ENCODE assay signal across 33 mouse cellular contexts in the genomic region with DNA sequence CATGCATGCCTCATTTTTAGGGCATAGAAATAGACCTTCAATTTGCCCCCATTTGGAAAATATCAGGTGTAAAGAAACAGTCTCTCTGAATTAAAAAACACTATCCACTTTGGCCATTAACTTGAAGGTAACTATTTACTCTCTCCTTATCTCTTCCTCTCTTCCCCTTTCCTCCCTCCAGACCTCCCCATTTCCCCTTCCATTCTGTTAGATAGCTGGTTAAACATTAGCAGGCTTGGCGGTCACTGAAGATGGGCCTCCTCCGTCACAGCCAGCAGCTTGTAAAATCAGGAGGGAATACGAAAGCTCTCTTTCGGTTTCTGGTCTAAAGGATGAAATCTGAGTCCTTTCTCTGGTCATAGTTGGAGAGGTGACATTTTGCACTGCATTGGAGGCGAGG. TPM values are rescaled to one million over a fixed set of nuclear protein-coding genes. Genes with fewer than 3 reads are reported as not detected.
DNase-seq lines count a peak whose midpoint lies in the region; ATAC-seq and TF ChIP-seq lines count a peak whose summit lies in the region.
"Had no signal": no experiment of that assay in that cellular context is flagged by ENCODE, and none has a peak within 500 bp of the region (broad histone marks: within the 10 kb centered on the region; RNA-seq: fewer than 3 reads in every experiment).

No protein-coding gene starts in this region.

- peak; percentile 67 for ATAC-seq in intestine, embryonic 15.5 days
- no peak for ATAC-seq in intestine, postnatal 0 days
- ATAC-seq in intestine, embryonic 16.5 days, result peak; percentile 75
- no peak; the same call in 1 of the 2 replicates for ATAC-seq in liver, embryonic 15.5 days (ENCODE audit: insufficient read depth)
- ATAC-seq: activated CD4-positive, CD25-positive, alpha-beta regulatory T cell, adult 4 months; forebrain, embryonic 15.5 days had no signal

- TF ChIP-seq CTCF in intestine, postnatal 0 days (IDR thresholded peaks at IDR 0.05; ENCODE audit: low read depth), result no peak
- no peak for TF ChIP-seq CTCF in CH12.LX (conservative IDR thresholded peaks at IDR 0.05 in 1 of 2, IDR thresholded peaks at IDR 0.05 in 1 of 2; ENCODE audit: low read depth in 2 of 2, low read length in 2 of 2)

- H3K36me3 ChIP-seq in intestine, embryonic 15.5 days, result no peaks in the 10 kb centered on the region
- H3K36me3 ChIP-seq in intestine, postnatal 0 days (ENCODE audit: control insufficient read depth, insufficient read depth), result no peaks in the 10 kb centered on the region
- H3K36me3 ChIP-seq in CH12.LX (replicated peaks in 1 of 2; ENCODE audit: control insufficient read depth in 1 of 2, insufficient read depth in 1 of 2, low read length in 1 of 2), result no peaks in the 10 kb centered on the region
- no peaks in the 10 kb centered on the region for H3K36me3 ChIP-seq in intestine, embryonic 16.5 days (ENCODE audit: control insufficient read depth, insufficient read depth, low read length)
- H3K36me3 ChIP-seq in liver, embryonic 15.5 days (replicated peaks), result no peaks in the 10 kb centered on the region
- H3K36me3 ChIP-seq: embryonic facial prominence, embryonic 10.5 days; embryonic facial prominence, embryonic 13.5 days; forebrain, embryonic 12.5 days; forebrain, embryonic 15.5 days; G1E; hindbrain, embryonic 15.5 days had no signal

- no peaks in the 10 kb centered on the region for H3K9me3 ChIP-seq in intestine, embryonic 15.5 days
- no peaks in the 10 kb centered on the region for H3K9me3 ChIP-seq in intestine, postnatal 0 days (ENCODE audit: control insufficient read depth)
- H3K9me3 ChIP-seq in CH12.LX (replicated peaks; ENCODE audit: low read length), result peaks cover 6% of the 10 kb centered on the region
- H3K9me3 ChIP-seq in intestine, embryonic 16.5 days (ENCODE audit: control insufficient read depth, low read length), result no peaks in the 10 kb centered on the region
- H3K9me3 ChIP-seq in liver, embryonic 15.5 days (replicated peaks), result no peaks in the 10 kb centered on the region
- H3K9me3 ChIP-seq: embryonic facial prominence, embryonic 10.5 days; embryonic facial prominence, embryonic 13.5 days; forebrain, embryonic 12.5 days; forebrain, embryonic 15.5 days; hindbrain, embryonic 15.5 days had no signal

- 34% methylated on average over 5 of the region's 5 CpGs for WGBS in intestine, embryonic 15.5 days
- 30% methylated on average over 5 of the region's 5 CpGs for WGBS in intestine, postnatal 0 days
- WGBS in intestine, embryonic 16.5 days, result 45% methylated on average over 5 of the region's 5 CpGs
- 18% methylated on average over 5 of the region's 5 CpGs for WGBS in liver, embryonic 15.5 days (ENCODE audit: insufficient replicate concordance)

- dilution Hi-C loops in CH12.LX (cut with MboI; ENCODE audit: extremely low pct_ligation_motif_present, extremely low pct_unique_long_range_greater_than_20kb, low sequenced_read_pairs), result no loop called here

- no peak overlapping the region for H3K4me3 ChIP-seq in intestine, embryonic 15.5 days (replicated peaks)
- H3K4me3 ChIP-seq in intestine, postnatal 0 days (ENCODE audit: low read depth, low read length), result no peak overlapping the region
- H3K4me3 ChIP-seq in CH12.LX (replicated peaks in 1 of 3; ENCODE audit: low read depth in 2 of 3, low read length in 2 of 3, poor library complexity in 1 of 3), result no peak overlapping the region
- no peak overlapping the region for H3K4me3 ChIP-seq in intestine, embryonic 16.5 days (ENCODE audit: low read length)
- H3K4me3 ChIP-seq in liver, embryonic 15.5 days (replicated peaks), result no peak overlapping the region
- H3K4me3 ChIP-seq: embryonic facial prominence, embryonic 10.5 days; embryonic facial prominence, embryonic 13.5 days; erythroblast, embryonic 14.5 days; forebrain, embryonic 12.5 days; forebrain, embryonic 15.5 days; hindbrain, embryonic 15.5 days had no signal

- TF ChIP-seq POLR2A in CH12.LX (IDR thresholded peaks at IDR 0.05; ENCODE audit: low read depth, low read length), result no peak

- no peaks in the 10 kb centered on the region for H3K79me2 ChIP-seq in CH12.LX (replicated peaks; ENCODE audit: control insufficient read depth, extremely low read depth, insufficient read depth, poor library complexity, severe bottlenecking)

- in situ Hi-C loops in CH12.LX (cut with MboI; ENCODE audit: low pct_ligation_motif_present, low pct_unique_long_range_greater_than_20kb, low sequenced_read_pairs), result no loop called here

- H3K27me3 ChIP-seq in intestine, embryonic 15.5 days (replicated peaks), result no peaks in the 10 kb centered on the region
- no peaks in the 10 kb centered on the region for H3K27me3 ChIP-seq in intestine, postnatal 0 days (replicated peaks; ENCODE audit: control insufficient read depth, insufficient read depth, low read length)
- peaks cover 50% of the 10 kb centered on the region for H3K27me3 ChIP-seq in CH12.LX (replicated peaks)
- no peaks in the 10 kb centered on the region for H3K27me3 ChIP-seq in intestine, embryonic 16.5 days (replicated peaks; ENCODE audit: control insufficient read depth, insufficient read depth, low read length)
- H3K27me3 ChIP-seq in liver, embryonic 15.5 days, result no peaks in the 10 kb centered on the region
- H3K27me3 ChIP-seq: forebrain, embryonic 15.5 days had no signal

- intact Hi-C loops in heart, postnatal 14 days (cut with DNase I), result no loop called here

- no peak for TF ChIP-seq EP300 in CH12.LX (IDR thresholded peaks at IDR 0.05; ENCODE audit: low read length)

- no peak for DNase-seq in CH12.LX (ENCODE audit: extremely low read depth)
- no peak for DNase-seq in heart, postnatal 14 days
- no peak for DNase-seq in right cerebral cortex, adult 2 months (ENCODE audit: low spot score in 2 of 2)
- no peak for DNase-seq in layer of hippocampus, postnatal 14 days (ENCODE audit: low spot score in 2 of 2)
- DNase-seq: adrenal gland, adult 8-10 months; adrenal gland, postnatal 25 days; cerebellum, adult 11-12 months; cerebellum, adult 8-10 months; cerebellum, postnatal 10 days; cerebellum, postnatal 36 days; embryo, embryonic 11 days; gastrocnemius, postnatal 14 days; heart, adult 11 months; heart, postnatal 4 days had no signal

- no peak overlapping the region; the same call in 1 of the 2 replicates for H3K4me2 ChIP-seq in intestine, embryonic 15.5 days (replicated peaks)
- no peak overlapping the region for H3K4me2 ChIP-seq in intestine, postnatal 0 days (replicated peaks; ENCODE audit: low read depth)
- no peak overlapping the region for H3K4me2 ChIP-seq in CH12.LX (ENCODE audit: insufficient read depth, low read depth, poor library complexity, severe bottlenecking)
- no peak overlapping the region for H3K4me2 ChIP-seq in intestine, embryonic 16.5 days (ENCODE audit: low read depth, low read length)
- peak overlapping the region; percentile 2; the same call in 1 of the 2 replicates for H3K4me2 ChIP-seq in liver, embryonic 15.5 days
- H3K4me2 ChIP-seq: embryonic facial prominence, embryonic 13.5 days; forebrain, embryonic 12.5 days; forebrain, embryonic 15.5 days; heart, embryonic 11.5 days; hindbrain, embryonic 15.5 days had no signal

- TF ChIP-seq RAD21 in CH12.LX (IDR thresholded peaks at IDR 0.05; ENCODE audit: low read depth, low read length), result no peak

- no peak overlapping the region for H3K9ac ChIP-seq in intestine, embryonic 15.5 days
- no peak overlapping the region for H3K9ac ChIP-seq in intestine, postnatal 0 days (ENCODE audit: low read depth, low read length)
- no peak overlapping the region for H3K9ac ChIP-seq in CH12.LX (ENCODE audit: insufficient read depth, low read depth)
- H3K9ac ChIP-seq in intestine, embryonic 16.5 days (ENCODE audit: low read depth, low read length), result no peak overlapping the region
- no peak overlapping the region for H3K9ac ChIP-seq in liver, embryonic 15.5 days
- H3K9ac ChIP-seq: embryonic facial prominence, embryonic 13.5 days; forebrain, embryonic 12.5 days; forebrain, embryonic 15.5 days; hindbrain, embryonic 15.5 days had no signal

- no peak overlapping the region for H3K27ac ChIP-seq in intestine, embryonic 15.5 days
- no peak overlapping the region for H3K27ac ChIP-seq in intestine, postnatal 0 days (ENCODE audit: low read depth, low read length)
- no peak overlapping the region for H3K27ac ChIP-seq in CH12.LX (ENCODE audit: insufficient read depth, low read depth)
- no peak overlapping the region for H3K27ac ChIP-seq in intestine, embryonic 16.5 days (ENCODE audit: low read length)
- H3K27ac ChIP-seq in liver, embryonic 15.5 days (replicated peaks), result peak overlapping the region; percentile 67; the same call in 1 of the 2 replicates
- H3K27ac ChIP-seq: embryonic facial prominence, embryonic 10.5 days; embryonic facial prominence, embryonic 13.5 days; forebrain, embryonic 12.5 days; forebrain, embryonic 15.5 days; hindbrain, embryonic 15.5 days had no signal

- H3K4me1 ChIP-seq in intestine, embryonic 15.5 days (replicated peaks), result peaks cover 16% of the 10 kb centered on the region
- H3K4me1 ChIP-seq in intestine, postnatal 0 days (replicated peaks; ENCODE audit: control insufficient read depth, insufficient read depth, low read length), result peaks cover 2% of the 10 kb centered on the region; the same call in 1 of the 2 replicates
- H3K4me1 ChIP-seq in CH12.LX (ENCODE audit: control insufficient read depth in 1 of 2, insufficient read depth in 2 of 2), result peaks cover 5 to 12% of the 10 kb centered on the region in 2 experiments; a peak in 3 of 4 replicates
- H3K4me1 ChIP-seq in intestine, embryonic 16.5 days (ENCODE audit: control insufficient read depth, insufficient read depth, low read length), result peaks cover 19% of the 10 kb centered on the region
- H3K4me1 ChIP-seq in liver, embryonic 15.5 days (replicated peaks), result 0 out of 2 replicates have a peak, but pooled peaks cover 24% of the 10 kb centered on the region

RNA-seq across cellular contexts. Expression of a gene that starts 13.9 kb away (rescaled TPM):
- polyA plus RNA-seq in intestine, embryonic 15.5 days (2015; fragmentation: Nextera tagmentation; extraction: Ambion mirVana), result 0.06 and 0.28 TPM in 2 replicates
- 0.09 and 0.13 TPM in 2 replicates for polyA plus RNA-seq in intestine, postnatal 0 days (2015; fragmentation: Nextera tagmentation; extraction: Ambion mirVana)
- total RNA-seq in CH12.LX (2012; rRNA removed), result not detected in 2 replicates
- not detected in 2 replicates for total RNA-seq in CH12.LX (2014; rRNA removed)
- not detected in 2 replicates for polyA plus RNA-seq in CH12.LX (2012; ENCODE audit: insufficient read length, low read depth)
- polyA plus RNA-seq in intestine, embryonic 16.5 days (2015; fragmentation: Nextera tagmentation; extraction: Ambion mirVana), result 0.12 and 0.42 TPM in 2 replicates
- 0.67 and 0.89 TPM in 2 replicates for polyA plus RNA-seq in liver, embryonic 15.5 days (2015; fragmentation: Nextera tagmentation; extraction: Ambion mirVana)
- total RNA-seq in heart, postnatal 14 days (2021), result under 1 TPM; 0.17 to 0.20 TPM
- not detected for total RNA-seq in layer of hippocampus, postnatal 14 days (2021)
- total RNA-seq: G1E; gastrocnemius, adult 18-20 months; gastrocnemius, postnatal 14 days had no signal
- polyA plus RNA-seq: activated CD4-positive, CD25-positive, alpha-beta regulatory T cell, adult 4 months; brain, embryonic 14.5 days; embryonic facial prominence, embryonic 10.5 days; embryonic facial prominence, embryonic 13.5 days; erythroblast, embryonic 14.5 days; forebrain, embryonic 12.5 days; forebrain, embryonic 15.5 days; G1E; heart, embryonic 11.5 days; heart, embryonic 14.5 days; hindbrain, embryonic 11.5 days; hindbrain, embryonic 15.5 days had no signal

RNA-seq across cellular contexts. Expression of a gene that starts 15.4 kb away (rescaled TPM):
- polyA plus RNA-seq in intestine, embryonic 15.5 days (2015; fragmentation: Nextera tagmentation; extraction: Ambion mirVana), result 3.6 and 3.7 TPM in 2 replicates
- polyA plus RNA-seq in intestine, postnatal 0 days (2015; fragmentation: Nextera tagmentation; extraction: Ambion mirVana), result 3.7 and 3.9 TPM in 2 replicates
- total RNA-seq in CH12.LX (2012; rRNA removed), result 3.6 and 4.5 TPM in 2 replicates
- 2.0 and 2.2 TPM in 2 replicates for total RNA-seq in CH12.LX (2014; rRNA removed)
- 2.2 and 2.3 TPM in 2 replicates for polyA plus RNA-seq in CH12.LX (2012; ENCODE audit: insufficient read length, low read depth)
- 4.0 and 4.2 TPM in 2 replicates for polyA plus RNA-seq in intestine, embryonic 16.5 days (2015; fragmentation: Nextera tagmentation; extraction: Ambion mirVana)
- polyA plus RNA-seq in liver, embryonic 15.5 days (2015; fragmentation: Nextera tagmentation; extraction: Ambion mirVana), result 2.2 and 2.3 TPM in 2 replicates
- 1 to 10 TPM in 1 of 2 experiments, under 1 TPM in 1; 1.00 to 1.3 TPM for total RNA-seq in heart, postnatal 14 days (2021)
- total RNA-seq in layer of hippocampus, postnatal 14 days (2021), result 1 to 10 TPM; 1.6 to 5.1 TPM

RNA-seq across cellular contexts. Expression of a gene that starts 27.6 kb away (rescaled TPM):
- not detected in 2 replicates for polyA plus RNA-seq in intestine, embryonic 15.5 days (2015; fragmentation: Nextera tagmentation; extraction: Ambion mirVana)
- not detected in 2 replicates for polyA plus RNA-seq in intestine, postnatal 0 days (2015; fragmentation: Nextera tagmentation; extraction: Ambion mirVana)
- 0.17 and 0.42 TPM in 2 replicates for total RNA-seq in CH12.LX (2012; rRNA removed)
- total RNA-seq in CH12.LX (2014; rRNA removed), result not detected in 2 replicates
- 0.37 TPM in 1 of 2 replicates, not detected in the other for polyA plus RNA-seq in CH12.LX (2012; ENCODE audit: insufficient read length, low read depth)
- polyA plus RNA-seq in intestine, embryonic 16.5 days (2015; fragmentation: Nextera tagmentation; extraction: Ambion mirVana), result not detected in 2 replicates
- not detected in 2 replicates for polyA plus RNA-seq in liver, embryonic 15.5 days (2015; fragmentation: Nextera tagmentation; extraction: Ambion mirVana)
- total RNA-seq in heart, postnatal 14 days (2021), result 1 to 10 TPM; 4.9 to 8.1 TPM
- total RNA-seq in layer of hippocampus, postnatal 14 days (2021), result not detected
- polyA plus RNA-seq: activated CD4-positive, CD25-positive, alpha-beta regulatory T cell, adult 4 months; embryonic facial prominence, embryonic 10.5 days; embryonic facial prominence, embryonic 13.5 days; erythroblast, embryonic 14.5 days; forebrain, embryonic 12.5 days; forebrain, embryonic 15.5 days; G1E; heart, embryonic 11.5 days; heart, embryonic 14.5 days; heart, postnatal 0 days; hindbrain, embryonic 11.5 days; hindbrain, embryonic 15.5 days had no signal

RNA-seq across cellular contexts. Expression of a gene that starts 38.3 kb away (rescaled TPM):
- polyA plus RNA-seq in intestine, embryonic 15.5 days (2015; fragmentation: Nextera tagmentation; extraction: Ambion mirVana), result not detected in 2 replicates
- polyA plus RNA-seq in intestine, postnatal 0 days (2015; fragmentation: Nextera tagmentation; extraction: Ambion mirVana), result not detected in 2 replicates
- total RNA-seq in CH12.LX (2012; rRNA removed) (not detected in 2 replicates), CH12.LX (2014; rRNA removed) (not detected in 2 replicates)
- polyA plus RNA-seq in CH12.LX (2012; ENCODE audit: insufficient read length, low read depth), result not detected in 2 replicates
- polyA plus RNA-seq in intestine, embryonic 16.5 days (2015; fragmentation: Nextera tagmentation; extraction: Ambion mirVana), result not detected in 2 replicates
- polyA plus RNA-seq in liver, embryonic 15.5 days (2015; fragmentation: Nextera tagmentation; extraction: Ambion mirVana), result not detected in 2 replicates
- 1 to 10 TPM in 1 of 2 experiments, not detected in 1; 1.4 TPM for total RNA-seq in heart, postnatal 14 days (2021)
- 1 to 10 TPM; 2.3 to 2.8 TPM for total RNA-seq in layer of hippocampus, postnatal 14 days (2021)
- polyA plus RNA-seq: activated CD4-positive, CD25-positive, alpha-beta regulatory T cell, adult 4 months; cortical plate, adult 2 months; embryonic facial prominence, embryonic 10.5 days; embryonic facial prominence, embryonic 13.5 days; erythroblast, embryonic 14.5 days; forebrain, embryonic 12.5 days; forebrain, embryonic 15.5 days; G1E; heart, embryonic 11.5 days; heart, embryonic 14.5 days; heart, postnatal 0 days; hindbrain, embryonic 11.5 days; hindbrain, embryonic 15.5 days had no signal

RNA-seq across cellular contexts. Expression of a gene that starts 49.0 kb away (rescaled TPM):
- polyA plus RNA-seq in intestine, embryonic 15.5 days (2015; fragmentation: Nextera tagmentation; extraction: Ambion mirVana), result not detected in 2 replicates
- polyA plus RNA-seq in intestine, postnatal 0 days (2015; fragmentation: Nextera tagmentation; extraction: Ambion mirVana), result not detected in 2 replicates
- not detected in 2 replicates for total RNA-seq in CH12.LX (2012; rRNA removed)
- not detected in 2 replicates for total RNA-seq in CH12.LX (2014; rRNA removed)
- polyA plus RNA-seq in CH12.LX (2012; ENCODE audit: insufficient read length, low read depth), result not detected in 2 replicates
- polyA plus RNA-seq in intestine, embryonic 16.5 days (2015; fragmentation: Nextera tagmentation; extraction: Ambion mirVana), result not detected in 2 replicates
- polyA plus RNA-seq in liver, embryonic 15.5 days (2015; fragmentation: Nextera tagmentation; extraction: Ambion mirVana), result not detected in 2 replicates
- not detected for total RNA-seq in heart, postnatal 14 days (2021)
- total RNA-seq in layer of hippocampus, postnatal 14 days (2021), result not detected
- total RNA-seq: adrenal gland, adult 8-10 months; adrenal gland, postnatal 25 days; G1E; gastrocnemius, adult 18-20 months; heart, postnatal 4 days had no signal
- polyA plus RNA-seq: activated CD4-positive, CD25-positive, alpha-beta regulatory T cell, adult 4 months; embryonic facial prominence, embryonic 10.5 days; embryonic facial prominence, embryonic 13.5 days; erythroblast, embryonic 14.5 days; forebrain, embryonic 12.5 days; forebrain, embryonic 15.5 days; G1E; heart, embryonic 11.5 days; heart, embryonic 14.5 days; heart, postnatal 0 days; hindbrain, embryonic 11.5 days; hindbrain, embryonic 15.5 days had no signal

Comparison
In these comparisons a context has a peak if more than half of its experiments do, and no peak if none do; other contexts are left out.
1. ATAC-seq: peak in intestine, embryonic 15.5 days (single experiment) and intestine, embryonic 16.5 days (single experiment); none in intestine, postnatal 0 days (single experiment) and liver, embryonic 15.5 days (single experiment).